Mouse (Mus musculus) MEL (cell line): ENCODE measurements around the gene Slc2a4. TPM values are rescaled to one million over a fixed set of nuclear protein-coding genes. Genes with fewer than 3 reads are reported as not detected.

Source experiments
- DNase-seq: peaks from one replicate; pipeline ENCODE4 v3.0.0; 2011; ENCODE audit warnings: low read depth, low spot score
- H3K27ac ChIP-seq: 2 replicates; pipeline ENCODE4 v1.5.1; 2012; ENCODE audit warnings: low read depth, mild to moderate bottlenecking, control low read depth, low read length, moderate library complexity; ENCODE audit not compliant: control insufficient read depth
- H3K27me3 ChIP-seq, 2 experiments: fragments of 150-350 bp in 1 of 2; sonication (generic) in 1 of 2; 2 replicates each; pipeline ENCODE4 v1.6.1; 2012; ENCODE audit warnings: low read length in 2 of 2, mild to moderate bottlenecking in 2 of 2, improper control_type of control experiment in 1 of 2, moderate library complexity in 1 of 2; ENCODE audit not compliant: insufficient read depth in 2 of 2, control insufficient read depth in 1 of 2
- H3K36me3 ChIP-seq, 2 experiments: 2 replicates each; pipeline ENCODE4 v1.6.1; 2012 to 2014; ENCODE audit warnings: low read length in 2 of 2, improper control_type of control experiment in 1 of 2, inconsistent platforms in 1 of 2, mild to moderate bottlenecking in 1 of 2; ENCODE audit not compliant: insufficient read depth in 2 of 2, control insufficient read depth in 1 of 2
- H3K4me1 ChIP-seq, 2 experiments: fragments of 150-350 bp in 1 of 2; sonication (generic) in 1 of 2; 2 replicates each; pipeline ENCODE4 v1.6.1; 2012; ENCODE audit warnings: low read length in 2 of 2, improper control_type of control experiment in 1 of 2, mild to moderate bottlenecking in 1 of 2; ENCODE audit not compliant: insufficient read depth in 2 of 2, control insufficient read depth in 1 of 2
- H3K4me3 ChIP-seq, 2 experiments: fragments of 150-350 bp in 1 of 2; sonication (generic) in 1 of 2; 2 replicates each; pipeline ENCODE4 v1.5.1; 2012; ENCODE audit warnings: low read depth in 2 of 2, low read length in 2 of 2, mild to moderate bottlenecking in 2 of 2, moderate library complexity in 2 of 2, control low read depth in 1 of 2, improper control_type of control experiment in 1 of 2; ENCODE audit not compliant: control insufficient read depth in 1 of 2, insufficient read depth in 1 of 2
- H3K79me2 ChIP-seq: 2 replicates; pipeline ENCODE4 v1.6.1; 2012; ENCODE audit warnings: mild to moderate bottlenecking, low read length, moderate library complexity; ENCODE audit not compliant: control insufficient read depth, poor library complexity, insufficient read depth
- H3K9ac ChIP-seq: 2 replicates; pipeline ENCODE4 v1.6.1; 2012; ENCODE audit warnings: low read depth, mild to moderate bottlenecking, control low read depth, low read length, moderate library complexity; ENCODE audit not compliant: control insufficient read depth, poor library complexity, severe bottlenecking
- H3K9me3 ChIP-seq: fragments of 150-350 bp; sonication (generic); replicated peaks from 2 replicates; pipeline ENCODE4 v1.6.1; 2012; ENCODE audit warnings: mild to moderate bottlenecking, low read length, improper control_type of control experiment, moderate library complexity; ENCODE audit not compliant: insufficient read depth
- BHLHE40 ChIP-seq: IDR thresholded peaks from 2 replicates; pipeline ENCODE4 v1.6.1; 2012; ENCODE audit warnings: low read depth, mild to moderate bottlenecking, inconsistent platforms, low read length, improper control_type of control experiment, borderline replicate concordance
- CHD2 ChIP-seq: IDR thresholded peaks from 2 replicates; pipeline ENCODE4 v1.6.1; 2011; ENCODE audit warnings: low read length, improper control_type of control experiment
- CTCF ChIP-seq, 3 experiments: IDR thresholded peaks in 2 of 3; conservative IDR thresholded peaks in 1 of 3; 2 replicates each; pipeline ENCODE4 v1.5.1; 2011 to 2012; ENCODE audit warnings: low read length in 3 of 3, low read depth in 2 of 3, mild to moderate bottlenecking in 2 of 3, improper control_type of control experiment in 1 of 3, inconsistent platforms in 1 of 3, mixed read lengths in 1 of 3, moderate library complexity in 1 of 3; ENCODE audit not compliant: control insufficient read depth in 1 of 3, insufficient read depth in 1 of 3, poor library complexity in 1 of 3, severe bottlenecking in 1 of 3
- E2F4 ChIP-seq: IDR thresholded peaks from 2 replicates; pipeline ENCODE4 v1.6.1; 2011; ENCODE audit warnings: low read depth, low read length, improper control_type of control experiment, borderline replicate concordance
- ELF1 ChIP-seq: IDR thresholded peaks from 2 replicates; pipeline ENCODE4 v1.6.1; 2014; ENCODE audit warnings: low read depth, mild to moderate bottlenecking, inconsistent platforms, low read length, improper control_type of control experiment, moderate library complexity
- EP300 ChIP-seq, 2 experiments: IDR thresholded peaks; 2 replicates each; pipeline ENCODE4 v1.6.1; 2011; ENCODE audit warnings: improper control_type of control experiment in 2 of 2, low read length in 2 of 2, low read depth in 1 of 2, mild to moderate bottlenecking in 1 of 2
- ETS1 ChIP-seq: IDR thresholded peaks from 2 replicates; pipeline ENCODE4 v1.6.1; 2012; ENCODE audit warnings: low read depth, mild to moderate bottlenecking, inconsistent platforms, low read length, improper control_type of control experiment, moderate library complexity
- GABPA ChIP-seq: IDR thresholded peaks from 2 replicates; pipeline ENCODE4 v1.6.1; 2012; ENCODE audit warnings: low read depth, mild to moderate bottlenecking, inconsistent platforms, low read length, improper control_type of control experiment, moderate library complexity
- GATA1 ChIP-seq: IDR thresholded peaks from 2 replicates; pipeline ENCODE4 v1.6.1; 2011; ENCODE audit warnings: low read depth, low read length, improper control_type of control experiment
- HCFC1 ChIP-seq: IDR thresholded peaks from 2 replicates; pipeline ENCODE4 v1.6.1; 2012; ENCODE audit warnings: low read depth, mild to moderate bottlenecking, inconsistent platforms, low read length, improper control_type of control experiment, moderate library complexity
- JUND ChIP-seq: IDR thresholded peaks from 2 replicates; pipeline ENCODE4 v1.6.1; 2011; ENCODE audit warnings: low read depth, mild to moderate bottlenecking, improper control_type of control experiment, low read length
- KAT2A ChIP-seq: conservative IDR thresholded peaks from 2 replicates; pipeline ENCODE4 v1.6.1; 2012; ENCODE audit warnings: low read depth, low read length, improper control_type of control experiment, inconsistent platforms
- MAFK ChIP-seq: IDR thresholded peaks from 2 replicates; pipeline ENCODE4 v1.6.1; 2011; ENCODE audit warnings: low read depth, mild to moderate bottlenecking, low read length, improper control_type of control experiment, borderline replicate concordance
- MAX ChIP-seq: IDR thresholded peaks from 2 replicates; pipeline ENCODE4 v1.6.1; 2011; ENCODE audit warnings: low read length, improper control_type of control experiment
- MAZ ChIP-seq: IDR thresholded peaks from 2 replicates; pipeline ENCODE4 v1.6.1; 2012; ENCODE audit warnings: low read depth, mild to moderate bottlenecking, inconsistent platforms, low read length, improper control_type of control experiment
- MXI1 ChIP-seq: IDR thresholded peaks from 2 replicates; pipeline ENCODE4 v1.6.1; 2011; ENCODE audit warnings: mild to moderate bottlenecking, low read depth, low read length, improper control_type of control experiment
- MYB ChIP-seq: IDR thresholded peaks from 2 replicates; pipeline ENCODE4 v1.6.1; 2011; ENCODE audit warnings: mild to moderate bottlenecking, low read depth, low read length, improper control_type of control experiment
- MYC ChIP-seq: IDR thresholded peaks from 2 replicates; pipeline ENCODE4 v1.6.1; 2011; ENCODE audit warnings: low read depth, mild to moderate bottlenecking, low read length, improper control_type of control experiment, moderate library complexity
- NELFE ChIP-seq: IDR thresholded peaks from 2 replicates; pipeline ENCODE4 v1.6.1; 2011; ENCODE audit warnings: low read depth, low read length, improper control_type of control experiment
- NRF1 ChIP-seq: IDR thresholded peaks from 2 replicates; pipeline ENCODE4 v1.6.1; 2014; ENCODE audit warnings: low read depth, mild to moderate bottlenecking, inconsistent platforms, low read length, improper control_type of control experiment, moderate library complexity; ENCODE audit not compliant: poor library complexity, insufficient read depth, severe bottlenecking
- POLR2A ChIP-seq, 2 experiments: IDR thresholded peaks; 2 replicates each; pipeline ENCODE4 v1.6.1; 2011 to 2012; ENCODE audit warnings: low read length in 2 of 2, mild to moderate bottlenecking in 2 of 2, control low read depth in 1 of 2, improper control_type of control experiment in 1 of 2, low read depth in 1 of 2, moderate library complexity in 1 of 2; ENCODE audit not compliant: control insufficient read depth in 1 of 2, insufficient read depth in 1 of 2, poor library complexity in 1 of 2
- POLR2AphosphoS2 ChIP-seq: IDR thresholded peaks from 2 replicates; pipeline ENCODE4 v1.6.1; 2011; ENCODE audit warnings: low read length, improper control_type of control experiment
- RCOR1 ChIP-seq: IDR thresholded peaks from 2 replicates; pipeline ENCODE4 v1.6.1; 2012; ENCODE audit warnings: low read depth, mild to moderate bottlenecking, inconsistent platforms, low read length, improper control_type of control experiment
- SIN3A ChIP-seq: IDR thresholded peaks from 2 replicates; pipeline ENCODE4 v1.6.1; 2012; ENCODE audit warnings: low read length, improper control_type of control experiment, inconsistent platforms
- TCF12 ChIP-seq: IDR thresholded peaks from 2 replicates; pipeline ENCODE4 v1.6.1; 2014; ENCODE audit warnings: low read depth, mild to moderate bottlenecking, inconsistent platforms, low read length, improper control_type of control experiment, moderate library complexity
- USF1 ChIP-seq: IDR thresholded peaks from 2 replicates; pipeline ENCODE4 v1.6.1; 2014; ENCODE audit warnings: low read depth, mild to moderate bottlenecking, inconsistent platforms, low read length, improper control_type of control experiment, moderate library complexity
- USF2 ChIP-seq, 2 experiments: IDR thresholded peaks; 2 replicates each; pipeline ENCODE4 v1.6.1; 2011 to 2012; ENCODE audit warnings: improper control_type of control experiment in 2 of 2, low read length in 2 of 2, borderline replicate concordance in 1 of 2, inconsistent platforms in 1 of 2, low read depth in 1 of 2, mild to moderate bottlenecking in 1 of 2; ENCODE audit not compliant: insufficient read depth in 1 of 2
- ZNF384 ChIP-seq: IDR thresholded peaks from 2 replicates; pipeline ENCODE4 v1.6.1; 2012; ENCODE audit warnings: low read depth, mild to moderate bottlenecking, inconsistent platforms, low read length, improper control_type of control experiment
- polyA plus RNA-seq, 2 experiments: library from polyadenylated mRNA; stranded (reverse) in 1 of 2; unstranded in 1 of 2; fragments of >175 nt in 1 of 2; fragments of >200 nt in 1 of 2; gene quantifications; 2 replicates each; pipeline versions ENCODE4 v1.2.1 to v1.2.4; 2012; ENCODE audit warnings: low replicate concordance in 2 of 2, low read depth in 1 of 2; ENCODE audit not compliant: insufficient read length in 2 of 2, insufficient read depth in 1 of 2, missing spikeins in 1 of 2
- total RNA-seq: library from RNA; depleted of rRNA; stranded (reverse); fragments of 300-350 nt; gene quantifications from 2 replicates; pipeline ENCODE4 v1.2.3, GENCODE M21; 2012

Gene Slc2a4
- total and polyA plus RNA-seq, 3 experiments, result 0.12 to 0.19 TPM; not detected in 1

GRCm38 (mm10) chr11:69935137-69935879 lies 12.7 kb downstream of the Slc2a4 start, which contains the start of gene Ybx2:
Gene Ybx2, plus strand, starts transcription at chr11:69935796.
- peak within 1 kb of the TSS; percentile 42 for H3K27ac ChIP-seq
- peak within 1 kb of the TSS; percentile 57 to 60 for H3K4me3 ChIP-seq
- H3K36me3 ChIP-seq, result peaks cover 0 to 25% of the 10 kb centered on the region in 2 experiments; a peak in 2 of 4 replicates
- H3K9me3 ChIP-seq, result no peaks in the 10 kb centered on the region
- H3K27me3 ChIP-seq, result peaks cover 0 to 2% of the 10 kb centered on the region in 2 experiments; a peak in 1 of 4 replicates
- H3K9ac ChIP-seq, result peak within 1 kb of the TSS; percentile 66
- no peaks in the 10 kb centered on the region for H3K79me2 ChIP-seq
- DNase-seq, result peak; percentile 93
- TF ChIP-seq USF1, result peak; percentile 100
- TF ChIP-seq ZNF384, result no peak
- no peak for TF ChIP-seq GATA1
- TF ChIP-seq MYB, result peak; percentile 36; the same call in 1 of the 2 replicates
- TF ChIP-seq MAFK, result no peak
- peak in 1 of 3 experiments; percentile 20; a peak in 1 of 6 replicates for TF ChIP-seq CTCF (IDR thresholded peaks at IDR 0.05 in 2 of 3, conservative IDR thresholded peaks at IDR 0.05 in 1 of 3; ENCODE audit: control insufficient read depth in 1 of 3, insufficient read depth in 1 of 3, low read depth in 2 of 3, low read length in 3 of 3, poor library complexity in 1 of 3, severe bottlenecking in 1 of 3)
- TF ChIP-seq HCFC1, result peak; percentile 65
- TF ChIP-seq EP300 (IDR thresholded peaks at IDR 0.05; ENCODE audit: low read depth in 1 of 2, low read length in 2 of 2), result peak in 1 of 2 experiments; percentile 24; a peak in 1 of 4 replicates
- peak; percentile 23; the same call in 1 of the 2 replicates for TF ChIP-seq CHD2
- peak; percentile 71 for TF ChIP-seq SIN3A
- TF ChIP-seq JUND, result no peak
- no peak for TF ChIP-seq MYC
- TF ChIP-seq USF2 (IDR thresholded peaks at IDR 0.05; ENCODE audit: borderline replicate concordance in 1 of 2, insufficient read depth in 1 of 2, low read depth in 1 of 2, low read length in 2 of 2), result peak; percentile 76 to 95; a peak in 3 of 4 replicates
- TF ChIP-seq TCF12, result no peak
- peak; percentile 33; the same call in 1 of the 2 replicates for TF ChIP-seq NELFE
- no peak for TF ChIP-seq GABPA
- no peak for TF ChIP-seq ELF1
- TF ChIP-seq MXI1, result peak; percentile 74
- no peak for TF ChIP-seq BHLHE40
- TF ChIP-seq ETS1, result no peak
- TF ChIP-seq E2F4, result peak; percentile 76; the same call in 1 of the 2 replicates
- no peak for TF ChIP-seq POLR2AphosphoS2
- TF ChIP-seq MAX, result peak; percentile 78
- TF ChIP-seq POLR2A (IDR thresholded peaks at IDR 0.05; ENCODE audit: control insufficient read depth in 1 of 2, insufficient read depth in 1 of 2, low read depth in 1 of 2, low read length in 2 of 2, poor library complexity in 1 of 2), result peak; percentile 32 to 43; a peak in 1 of 4 replicates
- peak; percentile 83 for TF ChIP-seq MAZ
- no peak for TF ChIP-seq KAT2A
- TF ChIP-seq NRF1, result peak; percentile 32; the same call in 1 of the 2 replicates
- TF ChIP-seq RCOR1, result 0 out of 2 replicates have a peak, but pooled peaks have one; percentile 16
- H3K4me1 ChIP-seq, result peaks cover 5 to 23% of the 10 kb centered on the region in 2 experiments; a peak in 2 of 4 replicates
